Mouse (Mus musculus) layer of hippocampus, postnatal 25 days (tissue): ENCODE data around the gene Krtap28-10. TPM values are rescaled to one million over a fixed set of nuclear protein-coding genes. Genes with fewer than 3 reads are reported as not detected.
"Not testable (repeated sequence)": the region's sequence is repeated elsewhere in the genome, so short reads cannot be mapped to it uniquely, and the experiment has no call there.

Experiments
- DNase-seq, 2 experiments: peaks; one replicate each; pipeline ENCODE4 v3.0.0; 2022; ENCODE audit warnings: mixed read lengths in 2 of 2, low spot score in 1 of 2; ENCODE audit errors: extremely low spot score in 1 of 2
- total RNA-seq, 2 experiments: library from RNA; stranded (reverse); gene quantifications; 2 replicates each; pipeline ENCODE4 v1.2.3; 2021

Gene Krtap28-10
- total RNA-seq, 2 experiments from 2014 or later: not detected

- DNase-seq: no peak
Observed at GRCm38 (mm10) chr1:83015329-83015879, 26.9 kb downstream of the Krtap28-10 start.

- no peak for DNase-seq
Observed at GRCm38 (mm10) chr1:83014477-83014876, 27.8 kb downstream of the Krtap28-10 start.

- no peak for DNase-seq
Observed at GRCm38 (mm10) chr1:83007471-83007870, 34.8 kb downstream of the Krtap28-10 start.

DNA sequence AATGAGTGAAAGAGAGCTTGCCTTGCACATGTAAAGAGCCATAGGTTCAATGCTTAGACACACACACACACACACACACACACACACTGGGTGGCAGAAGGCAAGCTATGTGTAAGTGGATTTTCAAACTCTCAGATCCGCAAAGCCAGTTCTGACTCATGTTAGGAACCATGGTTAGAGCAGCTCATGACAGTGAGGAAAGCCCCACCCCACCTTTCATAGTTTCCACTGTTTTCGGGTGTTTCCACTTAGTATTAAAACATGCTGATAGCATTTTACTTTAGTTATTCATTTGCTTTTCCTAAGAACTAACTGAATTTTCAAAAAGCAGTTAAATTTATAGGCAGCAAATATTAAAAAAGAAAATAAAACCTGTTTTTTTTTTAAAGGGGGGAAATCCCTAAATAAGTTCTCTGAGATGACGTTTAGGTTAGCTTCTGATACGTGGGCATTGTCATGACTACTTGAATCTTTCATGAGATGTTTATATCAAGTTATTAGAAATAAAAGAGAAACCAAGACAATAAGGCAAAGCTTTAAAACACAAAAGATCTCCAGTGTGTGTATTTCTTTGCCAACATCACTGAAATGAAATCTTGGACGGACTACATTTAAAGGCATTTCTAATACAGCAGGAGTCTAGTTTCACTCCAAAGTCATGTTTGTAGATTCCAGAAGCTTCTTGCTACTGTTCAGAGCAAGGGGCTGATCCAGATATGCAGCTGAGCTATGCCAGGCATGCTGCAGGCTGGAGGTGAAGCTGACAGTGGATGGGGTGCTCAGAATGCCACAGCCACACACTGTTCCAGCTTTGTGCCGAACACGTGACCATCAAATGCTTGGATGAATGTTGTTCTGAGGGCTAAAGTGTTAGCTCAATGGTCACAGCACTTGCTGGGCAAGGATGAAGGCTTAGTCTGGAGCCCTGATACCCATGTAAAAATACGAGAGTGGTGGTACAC, 35.8 kb downstream of the Krtap28-10 start:
- no peak for DNase-seq

DNA sequence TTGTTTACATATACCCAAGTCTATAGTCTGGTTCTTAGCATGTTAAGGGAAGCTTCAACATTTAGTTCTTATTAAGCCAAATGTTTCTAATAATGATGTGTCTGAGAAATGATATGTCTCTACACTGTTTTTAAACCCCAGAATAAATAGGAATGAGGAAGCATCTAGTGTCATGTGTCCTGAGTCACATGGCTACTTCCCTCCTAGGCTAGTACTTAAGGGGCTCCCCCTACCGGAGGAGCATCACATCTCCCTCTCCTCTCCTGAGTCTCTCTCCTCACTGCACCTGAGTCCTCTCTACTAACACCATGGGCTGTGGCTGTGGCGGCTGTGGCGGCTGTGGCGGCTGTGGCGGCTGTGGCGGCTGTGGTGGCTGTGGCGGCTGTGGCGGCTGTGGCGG, 42.0 kb downstream of the Krtap28-10 start, which contains the start of gene Gm47959:
TSS of gene Gm47959 (plus strand) at position 243 of the 400 bp plus-strand sequence.
- DNase-seq: not testable (repeated sequence)

DNA sequence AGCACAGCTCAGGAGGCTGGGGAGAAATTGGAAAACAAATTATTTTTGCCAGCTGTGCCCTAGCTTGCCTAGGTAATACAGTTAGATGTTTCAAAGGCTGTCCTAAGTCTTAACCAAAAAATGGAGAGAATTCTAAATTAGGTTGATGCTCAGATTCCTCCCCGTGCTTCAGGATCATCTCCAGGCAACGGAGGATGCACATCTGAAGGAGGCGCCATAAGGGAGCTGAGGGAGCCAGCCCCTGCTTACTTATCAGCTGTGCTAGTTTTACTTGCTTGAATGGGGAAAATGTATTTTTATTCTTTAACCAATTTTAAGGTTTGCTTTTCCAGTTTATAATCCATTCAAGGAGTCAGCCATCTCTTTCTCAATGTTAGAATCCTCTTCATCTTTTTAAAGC, 48.3 kb downstream of the Krtap28-10 start:
- DNase-seq: no peak

DNA sequence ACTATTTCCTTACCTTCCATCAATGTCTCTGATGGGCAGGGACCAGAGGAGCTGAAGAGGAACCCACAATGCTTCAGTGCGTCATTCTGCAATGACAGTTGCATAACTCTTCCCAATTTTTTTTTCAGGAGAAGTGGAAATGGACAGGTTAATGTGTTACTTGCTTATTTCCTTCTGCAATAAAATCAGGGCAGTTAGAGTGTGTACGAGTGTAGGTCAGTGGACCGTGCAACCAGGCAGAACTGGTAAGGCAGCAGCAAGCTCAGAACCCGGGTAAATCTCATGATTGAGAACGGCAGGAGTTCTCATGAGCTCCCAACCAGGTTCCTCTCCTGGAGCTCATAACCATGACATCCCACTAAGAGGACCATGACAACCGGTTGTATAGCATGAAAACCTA, 50.2 kb downstream of the Krtap28-10 start:
- DNase-seq: no peak

DNA sequence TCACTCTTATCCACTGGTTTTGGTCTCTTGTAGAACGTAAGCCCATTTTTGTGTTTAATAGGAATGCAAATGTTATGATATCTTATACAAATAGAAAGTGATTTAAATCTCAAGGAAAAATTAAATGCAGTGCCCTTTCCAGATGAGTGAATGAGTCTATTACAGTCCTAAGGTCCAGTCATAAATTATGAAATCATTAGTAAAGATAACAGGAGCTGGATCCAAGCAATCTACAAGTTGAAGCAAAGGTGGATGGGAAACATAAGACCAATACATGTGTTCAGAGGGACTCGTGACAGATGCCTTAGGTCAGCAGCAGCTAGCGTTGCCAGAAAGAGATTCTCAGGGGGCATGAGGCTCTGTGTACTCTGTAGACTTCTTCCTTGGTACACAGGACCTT, 50.7 kb downstream of the Krtap28-10 start:
- no peak for DNase-seq

Other genes starting within 250 kb of the Krtap28-10 start
- gene Agfg1, start 203.0 kb downstream of the Krtap28-10 start, total RNA-seq: 10 to 100 TPM; 75.6 to 80.8 TPM
- gene A030005L19Rik, start 129.2 kb downstream of the Krtap28-10 start, total RNA-seq: under 1 TPM; 0.47 to 0.63 TPM
- gene A030014E15Rik, start 117.6 kb downstream of the Krtap28-10 start, total RNA-seq: not detected
- gene Gm6217, start 111.1 kb downstream of the Krtap28-10 start, total RNA-seq: not detected
- not detected for gene A030003K21Rik, start 99.1 kb downstream of the Krtap28-10 start, total RNA-seq
- gene Gm7544, start 86.5 kb downstream of the Krtap28-10 start, total RNA-seq: not detected
- gene Gm47955, start 82.2 kb downstream of the Krtap28-10 start, total RNA-seq: not detected
- gene Gm47959, start 41.9 kb downstream of the Krtap28-10 start, total RNA-seq: not detected
- 1 to 10 TPM; 2.3 TPM for gene Slc19a3, start 4.0 kb downstream of the Krtap28-10 start, total RNA-seq
- not detected for gene Gm47969, start 2.5 kb upstream of the Krtap28-10 start, total RNA-seq
- not detected for gene A030005K14Rik, start 16.9 kb upstream of the Krtap28-10 start, total RNA-seq
- gene Krtap28-13, start 18.4 kb upstream of the Krtap28-10 start, total RNA-seq: not detected
- gene Ccl20, start 74.3 kb upstream of the Krtap28-10 start, total RNA-seq: not detected
- gene Daw1, start 117.3 kb upstream of the Krtap28-10 start, total RNA-seq: under 1 TPM; 0.42 to 0.52 TPM